Mouse (Mus musculus) forebrain, embryonic 10.5 days (tissue): ENCODE data around the gene 4931428L18Rik. TPM values are rescaled to one million over a fixed set of nuclear protein-coding genes. Genes with fewer than 3 reads are reported as not detected.

ENCODE experiments used
- polyA plus RNA-seq: library from polyadenylated mRNA; unstranded; fragments of >200 nt; fragmentation: Nextera tagmentation; extraction: Ambion mirVana; gene quantifications from 2 replicates; pipeline ENCODE4 v1.2.1, GENCODE M21; 2016

4931428L18Rik gene
- polyA plus RNA-seq, 1 experiment from 2014 or later = not detected

Other genes with a start within 250 kb of the 4931428L18Rik start
- gene AC153137.1, start 244.7 kb downstream of the 4931428L18Rik start, polyA plus RNA-seq = not detected in 2 replicates
- not detected in 2 replicates for gene Lgsn, start 46.3 kb downstream of the 4931428L18Rik start, polyA plus RNA-seq
- gene Pih1d3, start 154 bp upstream of the 4931428L18Rik start, polyA plus RNA-seq = not detected in 2 replicates